Mouse (Mus musculus) lung, postnatal 0 days (tissue): Measurements from ENCODE around the gene Kalrn.

Source experiments
- CTCF ChIP-seq: IDR thresholded peaks from 2 replicates; pipeline ENCODE4 v1.5.1; 2016; ENCODE audit warnings: antibody characterized with exemption, mild to moderate bottlenecking
- EP300 ChIP-seq: IDR thresholded peaks from 2 replicates; pipeline ENCODE4 v1.6.1; 2016; ENCODE audit warnings: antibody characterized with exemption, mild to moderate bottlenecking, control low read depth

- TF ChIP-seq CTCF (no peak), EP300 (no peak)
Measured at GRCm38 (mm10) chr16:34388871-34389270, 184.5 kb downstream of the Kalrn start.
